Mouse (Mus musculus): ENCODE data around the gene Fam189a1.

Fam189a1 gene

DNA sequence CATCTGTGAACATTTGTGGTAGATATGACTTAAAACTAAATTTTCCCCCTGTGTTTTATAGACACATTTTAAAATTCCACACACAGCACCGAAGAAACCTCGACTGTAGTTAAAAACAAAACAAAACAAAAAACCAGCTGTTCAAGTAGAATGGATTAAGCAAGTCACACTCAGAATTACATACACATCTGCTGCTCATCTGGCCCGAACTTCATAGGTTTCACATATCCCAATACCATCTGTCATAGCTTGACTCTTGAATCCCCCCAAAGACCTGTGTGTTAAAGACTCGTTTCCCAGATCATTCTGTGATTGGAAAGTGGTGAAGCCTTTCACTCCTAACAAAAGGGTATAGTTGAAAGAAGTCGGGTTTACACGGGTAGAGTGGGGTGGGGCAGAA is 274.1 kb downstream of the Fam189a1 start:
- no peak for DNase-seq (ENCODE audit: low spot score in 2 of 2)

DNA sequence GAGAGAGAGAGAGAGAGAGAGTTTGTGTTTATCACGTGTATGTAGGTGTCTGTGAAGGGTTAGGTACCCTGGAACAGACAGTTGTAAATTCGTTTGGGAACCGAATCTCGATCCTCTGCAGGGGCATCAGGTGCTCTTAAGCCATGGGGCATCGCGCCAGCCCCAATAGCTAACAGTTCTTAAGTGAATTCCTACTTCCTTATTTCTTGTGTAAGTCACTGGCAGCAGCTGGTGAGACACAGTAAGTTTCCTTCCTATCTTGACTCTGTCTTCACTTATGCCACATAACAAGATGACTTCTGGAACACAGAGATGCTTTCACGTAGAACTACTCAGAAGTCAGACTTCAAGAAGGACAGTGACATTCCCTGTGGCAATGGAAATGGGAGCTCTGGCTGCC is 275.0 kb downstream of the Fam189a1 start:
- DNase-seq (ENCODE audit: low spot score in 2 of 2), result no peak

GRCm38 (mm10) chr7:64880415-64880814 is 276.0 kb downstream of the Fam189a1 start:
- no peak for DNase-seq (ENCODE audit: low spot score in 2 of 2)

DNA sequence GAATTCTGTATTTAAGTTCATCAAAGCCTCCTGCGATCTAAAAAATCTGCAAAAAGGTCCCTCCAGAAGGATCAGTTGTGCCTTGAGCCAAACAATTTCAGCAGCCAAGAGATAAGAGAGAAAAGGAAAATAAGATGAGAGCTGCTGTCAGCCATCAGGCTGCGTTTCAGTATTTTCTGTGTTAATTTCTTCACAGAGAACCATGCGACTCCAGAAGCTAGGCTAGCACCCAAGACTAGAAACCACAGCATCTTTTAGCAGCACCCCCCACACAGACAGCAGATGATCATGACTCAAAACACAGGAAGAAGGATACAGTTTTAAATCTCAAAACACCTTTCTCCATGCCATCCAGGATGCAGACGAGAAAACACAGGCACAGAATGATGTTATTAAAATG is 281.4 kb downstream of the Fam189a1 start:
- peak in 1 of 2 experiments; percentile 47 for DNase-seq (ENCODE audit: low spot score in 2 of 2)

DNA sequence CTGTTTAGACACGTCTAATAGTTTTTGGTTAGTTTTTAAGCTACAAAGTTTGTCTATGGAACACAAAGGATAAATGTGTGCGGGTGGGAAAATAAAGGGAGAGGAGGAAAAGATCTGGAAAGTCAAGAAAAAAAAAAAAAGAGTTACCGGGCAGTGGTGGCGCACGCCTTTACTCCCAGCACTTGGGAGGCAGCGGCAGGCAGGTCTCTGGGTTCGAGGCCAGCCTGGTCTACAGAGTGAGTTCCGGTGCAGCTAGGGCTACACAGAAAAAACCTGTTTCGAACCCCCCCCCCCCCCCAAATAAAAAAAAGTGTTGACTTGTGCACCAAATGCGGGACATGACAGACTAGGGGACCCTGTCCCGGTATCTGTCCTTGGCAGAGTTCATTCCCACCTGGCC is 283.1 kb downstream of the Fam189a1 start:
- DNase-seq (ENCODE audit: low spot score in 2 of 2), result no peak

- DNase-seq (ENCODE audit: low spot score in 2 of 2), result peak; percentile 94 to 95
These were observed 283.6 kb downstream of the Fam189a1 start, which contains the start of gene Nsmce3 for GRCm38 (mm10) chr7:64872743-64873241. Gene Nsmce3, minus strand, starts transcription at chr7:64872997.

- peak in 1 of 2 experiments; percentile 38 for DNase-seq (ENCODE audit: low spot score in 2 of 2)
These were observed 284.2 kb downstream of the Fam189a1 start for GRCm38 (mm10) chr7:64871987-64872742.

- no peak for DNase-seq (ENCODE audit: low spot score in 2 of 2)
These were observed 286.8 kb downstream of the Fam189a1 start for GRCm38 (mm10) chr7:64869549-64870065.

- DNase-seq (ENCODE audit: low spot score in 2 of 2), result no peak
These were observed 292.8 kb downstream of the Fam189a1 start for GRCm38 (mm10) chr7:64863538-64863937.

- DNase-seq (ENCODE audit: low spot score in 2 of 2), result no peak
These were observed 293.4 kb downstream of the Fam189a1 start for GRCm38 (mm10) chr7:64862978-64863377.

DNA sequence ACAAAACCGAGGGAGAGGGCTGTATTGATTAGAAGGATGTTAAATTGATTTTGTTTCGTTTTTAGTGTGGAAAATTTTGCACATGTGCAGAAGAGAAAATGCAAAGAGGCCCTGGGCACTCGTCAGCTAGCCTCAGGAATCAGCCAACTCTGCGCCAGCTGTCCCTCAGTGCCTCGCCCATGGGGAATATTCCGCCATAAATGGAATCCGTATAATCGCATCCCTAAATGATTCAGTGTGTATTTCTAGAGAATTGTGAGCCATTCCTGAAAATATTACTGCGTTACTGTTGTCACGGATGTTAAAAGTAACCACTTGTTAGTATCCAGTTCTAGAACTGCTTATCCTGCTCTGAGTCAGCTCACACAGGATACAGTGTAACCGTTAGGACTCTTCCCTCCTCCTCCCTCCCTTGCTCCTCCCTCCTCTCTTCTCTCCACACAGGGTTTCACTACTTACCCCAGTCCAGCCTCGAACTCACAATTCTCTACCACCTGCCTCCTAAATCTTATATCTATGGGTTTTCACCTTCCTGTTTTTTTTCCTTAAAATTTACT is 299.8 kb downstream of the Fam189a1 start:
- no peak for DNase-seq (ENCODE audit: low spot score in 2 of 2)

DNA sequence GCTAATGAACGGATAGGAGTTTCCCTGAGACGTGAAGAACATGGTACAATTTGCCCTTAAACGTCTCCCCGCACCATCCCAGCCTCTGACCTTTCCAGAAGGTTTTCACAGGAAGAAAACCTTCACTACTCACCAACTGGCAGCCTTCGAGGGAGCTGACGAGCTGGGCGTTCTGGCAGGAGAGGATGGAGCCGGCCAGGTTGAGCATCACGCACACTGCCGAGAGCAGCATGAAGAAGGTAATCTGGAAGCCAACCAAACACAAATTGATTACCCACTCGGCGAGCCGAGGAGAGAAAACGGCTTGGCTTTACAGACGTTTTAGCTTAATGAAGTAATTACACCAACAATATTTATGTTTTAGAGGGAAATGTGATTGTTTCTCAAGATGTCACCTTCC is 300.4 kb downstream of the Fam189a1 start:
- no peak for DNase-seq (ENCODE audit: low spot score in 2 of 2)

GRCm38 (mm10) chr7:64855389-64855927 is 300.9 kb downstream of the Fam189a1 start:
- DNase-seq (ENCODE audit: low spot score in 2 of 2), result no peak

- DNase-seq (ENCODE audit: low spot score in 2 of 2), result no peak
These were observed 305.6 kb downstream of the Fam189a1 start for GRCm38 (mm10) chr7:64850791-64851190.

- no peak for DNase-seq (ENCODE audit: low spot score in 2 of 2)
These were observed 308.9 kb downstream of the Fam189a1 start for GRCm38 (mm10) chr7:64847366-64847899.

GRCm38 (mm10) chr7:64846061-64846460 is 310.3 kb downstream of the Fam189a1 start:
- no peak for DNase-seq (ENCODE audit: low spot score in 2 of 2)

- DNase-seq (ENCODE audit: low spot score in 2 of 2), result no peak
These were observed 315.3 kb downstream of the Fam189a1 start for GRCm38 (mm10) chr7:64840946-64841659.

DNA sequence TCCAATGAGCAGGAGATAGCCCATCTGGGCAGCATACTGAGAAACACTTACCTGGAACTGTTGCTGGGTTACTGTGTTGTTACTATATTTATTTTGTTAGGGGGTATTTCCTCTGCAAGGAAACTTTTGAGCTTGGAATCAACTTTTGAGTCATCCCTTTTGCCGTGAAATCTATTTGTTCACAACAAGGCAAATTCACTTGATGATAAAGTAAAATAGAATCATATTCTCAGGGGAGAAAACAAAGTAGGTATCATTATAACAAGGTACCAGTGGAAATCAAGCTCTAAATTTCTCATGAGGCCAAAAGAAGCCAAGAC is 315.8 kb downstream of the Fam189a1 start:
- DNase-seq (ENCODE audit: low spot score in 2 of 2), result no peak

DNA sequence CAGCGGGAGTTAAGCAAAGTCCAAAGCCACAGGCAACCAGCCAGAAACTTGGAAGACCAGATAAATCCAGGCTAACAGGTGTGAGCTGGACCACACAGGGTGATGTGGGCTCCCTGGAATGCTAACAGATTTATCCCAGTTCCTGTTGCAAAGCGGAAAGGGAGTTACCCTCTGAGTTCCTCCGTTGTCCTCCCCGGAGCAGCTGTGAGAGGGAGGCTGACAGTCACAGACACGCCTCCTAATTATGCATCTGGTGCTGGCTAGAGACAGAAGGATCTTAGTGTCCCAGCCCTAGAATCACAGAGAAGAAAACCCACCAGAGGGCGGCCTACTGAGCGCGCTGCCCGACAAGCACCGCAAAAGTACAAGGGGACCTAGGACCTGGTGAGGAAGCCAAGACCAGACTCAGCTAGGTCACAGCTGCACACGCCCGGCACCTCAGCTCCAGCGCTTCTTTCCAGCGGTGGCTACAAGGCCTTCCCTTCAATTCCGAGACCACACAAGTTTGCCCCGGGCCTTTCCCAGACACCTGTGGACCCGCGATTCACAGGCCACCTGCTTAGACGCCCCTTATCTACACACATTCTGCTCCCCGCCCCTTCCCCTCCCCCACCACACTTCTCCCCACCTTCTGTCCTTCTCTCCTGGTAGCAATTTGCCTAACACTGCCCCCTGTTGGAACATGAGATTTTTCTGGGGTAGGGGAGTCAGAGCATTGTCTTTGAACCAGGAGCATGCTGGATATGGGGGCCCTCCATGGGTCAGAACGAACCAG is 316.4 kb downstream of the Fam189a1 start:
- DNase-seq (ENCODE audit: low spot score in 2 of 2), result peak; percentile 40 to 58

- no peak for DNase-seq (ENCODE audit: low spot score in 2 of 2)
These were observed 317.1 kb downstream of the Fam189a1 start for GRCm38 (mm10) chr7:64839281-64839680.

Measured in right cerebral cortex, postnatal 36 days (tissue).